Mouse (Mus musculus) liver, embryonic 12.5 days (tissue): ENCODE data around the gene Nat14. TPM values are rescaled to one million over a fixed set of nuclear protein-coding genes. Genes with fewer than 3 reads are reported as not detected.

Source experiments
- ATAC-seq: fragments of 200-750 bp; cut with Nextera tagmentation; 2 replicates; pipeline ENCODE4 v1.8.0; 2017; ENCODE audit warnings: moderate number of reproducible peaks, mild to moderate bottlenecking, moderate library complexity
- H3K27ac ChIP-seq: fragments of 300-500 bp; sonication (generic); 2 replicates; pipeline ENCODE4 v1.5.1; 2016; ENCODE audit warnings: mild to moderate bottlenecking
- H3K27me3 ChIP-seq: fragments of 300-500 bp; sonication (generic); replicated peaks from 2 replicates; pipeline ENCODE4 v1.6.1; 2016; ENCODE audit warnings: mild to moderate bottlenecking, moderate library complexity
- H3K36me3 ChIP-seq: fragments of 300-500 bp; sonication (generic); 2 replicates; pipeline ENCODE4 v1.6.1; 2016; ENCODE audit warnings: mild to moderate bottlenecking, moderate library complexity
- H3K4me1 ChIP-seq: fragments of 300-500 bp; sonication (generic); 2 replicates; pipeline ENCODE4 v1.6.1; 2016
- H3K4me2 ChIP-seq: fragments of 300-500 bp; sonication (generic); 2 replicates; pipeline ENCODE4 v1.6.1; 2016; ENCODE audit warnings: mild to moderate bottlenecking, moderate library complexity
- H3K4me3 ChIP-seq: fragments of 300-500 bp; sonication (generic); 2 replicates; pipeline ENCODE4 v1.5.1; 2016; ENCODE audit warnings: mild to moderate bottlenecking, moderate library complexity
- H3K9ac ChIP-seq: fragments of 300-500 bp; sonication (generic); 2 replicates; pipeline ENCODE4 v1.6.1; 2016; ENCODE audit warnings: mild to moderate bottlenecking, moderate library complexity
- H3K9me3 ChIP-seq: fragments of 300-500 bp; sonication (generic); replicated peaks from 2 replicates; pipeline ENCODE4 v1.6.1; 2016; ENCODE audit warnings: mild to moderate bottlenecking, moderate library complexity
- whole genome bisulfite sequencing: fragments of 180-500 bp; shearing (Covaris S2); methylation state at CpG from one replicate; pipeline ENCODE4 v1.1.7; 2016; ENCODE audit not compliant: insufficient replicate concordance; 5-methylcytosine and 5-hydroxymethylcytosine counted together
- polyA plus RNA-seq: library from polyadenylated mRNA; unstranded; fragments of >200 nt; fragmentation: Nextera tagmentation; extraction: Ambion mirVana; gene quantifications from 2 replicates; pipeline ENCODE4 v1.2.1, GENCODE M21; 2016

Nat14 gene
- polyA plus RNA-seq, 1 experiment from 2014 or later = 0.67 TPM

- Histone ChIP-seq H3K4me3 (no peak overlapping the region), H3K4me1 (no peaks in the 10 kb centered on the region), H3K9ac (no peak overlapping the region), H3K9me3 (no peaks in the 10 kb centered on the region), H3K27ac (no peak overlapping the region), H3K36me3 (no peaks in the 10 kb centered on the region), H3K4me2 (no peak overlapping the region), H3K27me3 (peaks cover 7% of the 10 kb centered on the region; the same call in 1 of the 2 replicates)
- WGBS = 54% methylated on average over 4 of the region's 4 CpGs
- ATAC-seq = no peak
Observed at GRCm38 (mm10) chr7:4934160-4934914, 12.5 kb downstream of the Nat14 start.

DNA sequence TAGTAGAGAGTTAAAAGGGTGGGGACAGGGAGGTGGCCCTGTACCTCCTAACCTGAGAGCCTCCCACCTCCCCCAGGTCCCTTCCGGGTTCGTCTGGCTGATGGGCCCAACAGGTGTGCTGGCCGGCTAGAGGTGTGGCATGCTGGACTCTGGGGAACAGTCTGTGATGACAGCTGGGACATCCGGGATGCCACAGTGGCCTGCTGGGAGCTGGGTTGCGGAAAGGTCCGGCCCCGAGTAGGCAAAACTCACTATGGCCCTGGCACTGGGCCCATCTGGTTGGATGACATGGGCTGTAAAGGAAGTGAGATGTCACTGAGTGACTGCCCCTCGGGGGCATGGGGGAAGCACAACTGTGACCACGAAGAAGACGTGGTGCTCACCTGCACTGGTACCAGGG lies 15.0 kb downstream of the Nat14 start:
- no peaks in the 10 kb centered on the region for H3K36me3 ChIP-seq
- H3K4me1 ChIP-seq = no peaks in the 10 kb centered on the region
- no peak overlapping the region for H3K4me2 ChIP-seq
- H3K9me3 ChIP-seq = no peaks in the 10 kb centered on the region
- peaks cover 14% of the 10 kb centered on the region; the same call in 1 of the 2 replicates for H3K27me3 ChIP-seq
- no peak for ATAC-seq
- no peak overlapping the region for H3K9ac ChIP-seq
- H3K4me3 ChIP-seq = no peak overlapping the region
- H3K27ac ChIP-seq = no peak overlapping the region
- 63% methylated on average over 10 of the region's 10 CpGs for WGBS

DNA sequence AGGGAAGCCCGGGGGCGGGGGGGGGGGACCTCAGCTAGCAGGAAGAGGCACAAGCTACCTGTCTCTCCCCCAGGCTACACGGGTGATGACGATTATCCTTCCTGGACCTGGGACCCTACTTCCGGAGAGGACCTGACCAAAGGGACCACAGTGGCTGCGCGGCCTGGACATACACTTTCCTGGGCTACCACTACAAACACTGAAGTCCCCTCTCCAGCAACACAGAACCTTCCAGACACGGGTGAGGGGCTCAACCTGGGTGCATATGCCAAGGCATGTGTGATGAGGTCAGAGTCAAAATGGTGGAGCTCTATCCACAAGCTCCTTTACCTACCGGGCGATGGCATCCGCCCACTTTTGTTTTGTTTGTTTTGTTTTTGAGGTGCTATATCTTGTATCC lies 15.6 kb downstream of the Nat14 start:
- no peaks in the 10 kb centered on the region for H3K9me3 ChIP-seq
- H3K27me3 ChIP-seq = peaks cover 18% of the 10 kb centered on the region
- H3K4me3 ChIP-seq = no peak overlapping the region
- H3K9ac ChIP-seq = no peak overlapping the region
- 60% methylated on average over 11 of the region's 11 CpGs for WGBS
- no peak overlapping the region for H3K4me2 ChIP-seq
- no peak overlapping the region for H3K27ac ChIP-seq
- H3K4me1 ChIP-seq = no peaks in the 10 kb centered on the region
- H3K36me3 ChIP-seq = no peaks in the 10 kb centered on the region
- no peak for ATAC-seq

DNA sequence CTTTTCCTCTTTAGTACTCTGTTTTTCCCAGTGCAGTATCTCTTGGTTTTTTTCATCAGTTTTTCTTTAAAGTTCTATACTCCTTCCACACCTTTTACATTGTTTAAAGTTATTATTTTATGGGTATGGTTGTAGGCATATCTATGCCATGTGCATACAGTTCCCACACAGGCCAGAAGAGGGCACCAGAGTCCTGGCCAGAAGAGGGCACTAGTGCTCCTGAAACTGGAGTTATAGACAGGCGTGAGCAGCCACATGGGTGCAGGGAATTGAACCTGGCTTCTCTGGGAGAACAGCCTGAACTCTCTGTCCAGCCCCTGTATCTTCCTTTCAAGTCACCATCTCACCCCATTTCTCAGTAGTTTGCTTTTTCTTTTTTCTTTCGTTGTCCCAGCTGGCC lies 16.6 kb downstream of the Nat14 start:
- H3K27me3 ChIP-seq = peaks cover 20% of the 10 kb centered on the region
- H3K9me3 ChIP-seq = no peaks in the 10 kb centered on the region
- no peak overlapping the region for H3K4me3 ChIP-seq
- no peak overlapping the region for H3K27ac ChIP-seq
- H3K9ac ChIP-seq = no peak overlapping the region
- H3K4me2 ChIP-seq = no peak overlapping the region
- no peaks in the 10 kb centered on the region for H3K36me3 ChIP-seq
- 15% methylated on average over 2 of the region's 2 CpGs for WGBS
- H3K4me1 ChIP-seq = no peaks in the 10 kb centered on the region
- ATAC-seq = no peak

- Histone ChIP-seq H3K9me3 (no peaks in the 10 kb centered on the region), H3K27me3 (peaks cover 20% of the 10 kb centered on the region), H3K4me3 (no peak overlapping the region), H3K4me1 (no peaks in the 10 kb centered on the region), H3K4me2 (no peak overlapping the region), H3K9ac (no peak overlapping the region), H3K27ac (no peak overlapping the region), H3K36me3 (no peaks in the 10 kb centered on the region)
- ATAC-seq = no peak
- 16% methylated on average over 9 of the region's 9 CpGs for WGBS
Observed at GRCm38 (mm10) chr7:4940068-4940479, 18.2 kb downstream of the Nat14 start.

DNA sequence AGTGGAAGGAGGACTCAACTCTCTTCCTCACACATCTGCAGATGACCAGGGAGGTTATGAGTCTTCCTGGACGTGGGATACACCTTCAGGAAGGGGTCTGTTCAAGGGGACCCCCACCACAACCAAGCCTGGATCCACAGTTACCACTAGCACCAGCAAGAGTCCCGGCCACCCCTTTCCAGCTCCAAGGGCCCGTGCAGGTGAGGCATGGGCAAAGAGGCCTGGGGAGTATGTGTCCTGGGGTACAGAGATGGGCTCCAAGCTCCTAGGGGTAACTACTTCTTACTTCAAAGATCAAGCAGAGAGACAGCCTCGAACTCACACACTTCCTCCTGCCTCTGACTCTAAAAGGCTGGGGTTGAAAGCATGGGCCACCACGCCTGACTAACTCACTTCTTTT lies 20.8 kb downstream of the Nat14 start:
- H3K4me2 ChIP-seq = no peak overlapping the region
- peaks cover 22% of the 10 kb centered on the region for H3K27me3 ChIP-seq
- no peak overlapping the region for H3K27ac ChIP-seq
- no peaks in the 10 kb centered on the region for H3K36me3 ChIP-seq
- ATAC-seq = no peak
- H3K4me3 ChIP-seq = no peak overlapping the region
- H3K4me1 ChIP-seq = no peaks in the 10 kb centered on the region
- H3K9ac ChIP-seq = no peak overlapping the region
- 28% methylated on average over 5 of the region's 5 CpGs for WGBS
- no peaks in the 10 kb centered on the region for H3K9me3 ChIP-seq

- 11% methylated on average over 15 of the region's 15 CpGs for WGBS
- H3K4me1 ChIP-seq = no peaks in the 10 kb centered on the region
- peak overlapping the region; percentile 59 for H3K4me2 ChIP-seq
- no peak overlapping the region for H3K27ac ChIP-seq
- no peak overlapping the region for H3K9ac ChIP-seq
- H3K9me3 ChIP-seq = no peaks in the 10 kb centered on the region
- ATAC-seq = peak; percentile 77
- H3K27me3 ChIP-seq = peaks cover 22% of the 10 kb centered on the region
- no peaks in the 10 kb centered on the region for H3K36me3 ChIP-seq
- peak overlapping the region; percentile 25 for H3K4me3 ChIP-seq
Observed at GRCm38 (mm10) chr7:4943223-4943815, 21.5 kb downstream of the Nat14 start.

DNA sequence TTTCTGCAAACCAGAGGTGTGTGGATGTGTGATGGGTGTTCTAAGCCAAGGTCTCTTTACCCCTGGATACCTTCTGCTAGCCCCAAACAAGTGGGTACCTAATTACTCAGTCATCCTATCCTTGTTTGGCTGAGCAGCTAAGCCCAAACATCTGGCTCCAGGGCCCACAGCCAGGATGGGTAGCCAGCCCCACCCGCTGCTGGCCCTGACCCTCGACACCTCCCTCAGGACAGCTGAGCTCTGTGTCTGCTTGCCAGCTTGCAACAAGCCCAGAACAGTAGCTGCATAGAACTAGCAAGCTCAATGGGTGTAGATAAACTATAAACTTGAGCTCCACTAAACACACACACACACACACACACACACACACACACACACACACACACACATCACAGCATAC lies 26.0 kb downstream of the Nat14 start:
- no peaks in the 10 kb centered on the region; the same call in 1 of the 2 replicates for H3K9me3 ChIP-seq
- no peak overlapping the region for H3K4me3 ChIP-seq
- no peak overlapping the region for H3K9ac ChIP-seq
- H3K36me3 ChIP-seq = no peaks in the 10 kb centered on the region
- H3K4me2 ChIP-seq = no peak overlapping the region
- H3K4me1 ChIP-seq = no peaks in the 10 kb centered on the region
- no peak overlapping the region for H3K27ac ChIP-seq
- peaks cover 7% of the 10 kb centered on the region; the same call in 1 of the 2 replicates for H3K27me3 ChIP-seq
- WGBS = 51% methylated on average over 2 of the region's 2 CpGs
- ATAC-seq = no peak

DNA sequence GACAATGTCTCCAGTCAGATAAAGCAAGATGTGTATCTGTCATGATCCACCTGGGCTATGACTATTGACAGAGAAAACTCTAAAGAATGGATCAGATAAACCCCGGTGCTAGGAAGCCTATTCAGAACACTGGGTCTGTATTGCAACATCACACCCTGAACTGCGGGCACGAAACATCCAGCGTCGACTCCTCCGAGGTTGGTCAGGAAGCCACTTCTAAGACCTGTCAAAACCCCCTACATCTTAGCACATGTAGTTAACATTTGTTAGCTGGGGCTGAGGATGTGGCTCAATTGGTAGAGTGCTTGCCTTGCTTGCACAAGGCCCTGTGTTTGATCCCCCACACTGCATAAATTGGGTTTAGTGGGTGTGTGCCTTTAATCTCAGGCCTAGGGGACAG lies 26.6 kb downstream of the Nat14 start:
- Histone ChIP-seq H3K27me3 (peaks cover 9% of the 10 kb centered on the region; the same call in 1 of the 2 replicates), H3K27ac (no peak overlapping the region), H3K4me3 (no peak overlapping the region), H3K36me3 (no peaks in the 10 kb centered on the region), H3K9ac (no peak overlapping the region), H3K9me3 (no peaks in the 10 kb centered on the region; the same call in 1 of the 2 replicates), H3K4me2 (no peak overlapping the region), H3K4me1 (no peaks in the 10 kb centered on the region)
- ATAC-seq = no peak
- WGBS = 35% methylated on average over 6 of the region's 6 CpGs

DNA sequence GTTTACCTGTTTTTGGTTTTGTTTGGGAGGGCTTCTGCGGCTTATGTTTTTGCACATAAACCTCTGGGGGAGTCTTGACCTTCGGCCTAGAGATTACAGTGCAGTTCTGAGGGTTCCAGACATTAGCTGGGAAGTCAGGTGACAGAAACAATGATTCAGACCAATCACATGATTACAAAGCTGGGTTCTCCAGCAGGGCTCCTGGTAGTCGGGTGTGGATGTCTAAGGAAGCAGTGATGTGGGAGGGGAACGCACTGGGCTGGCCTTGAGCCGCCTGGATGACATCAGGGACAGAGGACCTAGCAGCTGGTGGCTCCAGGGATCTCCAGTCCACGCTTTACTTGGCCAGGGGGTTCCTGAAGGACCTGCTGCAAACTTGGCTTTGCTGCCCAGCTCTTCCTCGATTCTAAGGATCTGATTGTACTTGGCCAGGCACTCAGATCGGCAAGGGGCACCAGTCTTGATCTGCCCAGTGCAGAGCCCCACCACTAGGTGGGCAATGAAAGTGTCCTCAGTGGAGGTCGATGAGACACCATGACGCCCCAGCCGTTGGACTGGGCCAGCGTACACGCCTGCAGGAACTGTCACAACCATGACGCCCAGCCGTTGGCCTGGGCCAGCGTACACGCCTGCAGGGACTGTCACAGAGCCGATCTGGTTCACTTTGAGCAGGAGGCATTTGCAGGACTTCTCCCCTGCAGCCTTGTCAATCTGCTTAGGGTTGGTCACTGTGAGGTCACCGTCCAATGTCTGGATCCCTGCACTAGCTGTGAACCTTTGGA lies 28.9 kb downstream of the Nat14 start:
- Histone ChIP-seq H3K9ac (no peak overlapping the region), H3K4me1 (no peaks in the 10 kb centered on the region), H3K4me3 (no peak overlapping the region), H3K27me3 (peaks cover 17% of the 10 kb centered on the region), H3K4me2 (no peak overlapping the region), H3K36me3 (no peaks in the 10 kb centered on the region), H3K27ac (no peak overlapping the region), H3K9me3 (no peaks in the 10 kb centered on the region; the same call in 1 of the 2 replicates)
- ATAC-seq = no peak
- 69% methylated on average over 19 of the region's 19 CpGs for WGBS

- 26% methylated on average over 10 of the region's 10 CpGs for WGBS
- H3K27me3 ChIP-seq = peaks cover 12% of the 10 kb centered on the region; the same call in 1 of the 2 replicates
- no peak for ATAC-seq
- no peak overlapping the region for H3K9ac ChIP-seq
- no peak overlapping the region for H3K4me3 ChIP-seq
- H3K27ac ChIP-seq = no peak overlapping the region
- no peaks in the 10 kb centered on the region for H3K36me3 ChIP-seq
- H3K4me2 ChIP-seq = no peak overlapping the region
- no peaks in the 10 kb centered on the region for H3K4me1 ChIP-seq
- no peaks in the 10 kb centered on the region; the same call in 1 of the 2 replicates for H3K9me3 ChIP-seq
Observed at GRCm38 (mm10) chr7:4953815-4954445, 32.1 kb downstream of the Nat14 start.
